Mouse (Mus musculus) layer of hippocampus, adult 11-12 months (tissue): Measurements from ENCODE around the gene Arl4d.
"Not testable (repeated sequence)": the region's sequence is repeated elsewhere in the genome, so short reads cannot be mapped to it uniquely, and the experiment has no call there.

Source experiments
- DNase-seq: peaks from one replicate; pipeline ENCODE4 v3.0.0; 2022; ENCODE audit warnings: low spot score

The Arl4d gene

DNA sequence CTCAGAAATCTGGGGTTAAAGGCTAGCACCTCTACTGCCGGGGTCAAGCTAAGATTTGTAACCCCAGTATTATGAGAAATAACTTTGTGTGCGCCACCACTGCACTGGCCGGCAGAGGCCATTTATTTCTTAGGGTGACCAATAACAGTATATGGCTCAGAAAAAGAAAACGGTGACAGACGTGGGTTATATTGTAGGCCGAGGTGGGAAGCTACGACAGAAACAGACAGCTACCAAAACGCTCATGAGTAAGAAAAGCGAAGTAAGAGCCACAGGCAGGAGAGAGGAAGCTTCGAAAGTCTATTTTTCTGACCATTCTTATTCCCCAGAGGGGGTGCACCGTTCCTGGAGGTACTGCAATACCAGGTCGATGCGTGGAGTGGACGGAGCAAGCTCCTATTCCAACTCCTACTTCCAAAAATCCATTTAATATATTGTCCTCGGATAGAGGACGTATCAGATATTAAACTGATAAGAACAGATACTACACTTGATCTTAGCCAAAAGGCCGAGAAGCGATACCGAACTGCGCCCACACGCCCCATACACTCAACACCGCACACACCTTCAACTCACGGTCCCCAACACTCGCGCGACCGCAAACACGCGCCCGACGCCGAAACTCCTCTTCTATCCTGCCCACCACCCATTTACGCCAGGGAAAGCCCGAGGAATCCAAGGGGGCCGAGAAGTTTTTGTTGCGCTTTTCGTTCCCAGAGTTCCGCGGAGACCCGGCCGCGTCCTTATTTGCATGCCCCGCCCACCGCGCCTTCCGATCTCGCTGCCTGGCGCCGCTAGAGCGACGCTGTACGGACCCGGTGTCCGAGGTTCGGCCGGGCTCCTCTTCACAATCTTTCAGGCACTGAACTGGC is 19.7 kb upstream of the Arl4d start:
- peak; percentile 66 for DNase-seq

DNA sequence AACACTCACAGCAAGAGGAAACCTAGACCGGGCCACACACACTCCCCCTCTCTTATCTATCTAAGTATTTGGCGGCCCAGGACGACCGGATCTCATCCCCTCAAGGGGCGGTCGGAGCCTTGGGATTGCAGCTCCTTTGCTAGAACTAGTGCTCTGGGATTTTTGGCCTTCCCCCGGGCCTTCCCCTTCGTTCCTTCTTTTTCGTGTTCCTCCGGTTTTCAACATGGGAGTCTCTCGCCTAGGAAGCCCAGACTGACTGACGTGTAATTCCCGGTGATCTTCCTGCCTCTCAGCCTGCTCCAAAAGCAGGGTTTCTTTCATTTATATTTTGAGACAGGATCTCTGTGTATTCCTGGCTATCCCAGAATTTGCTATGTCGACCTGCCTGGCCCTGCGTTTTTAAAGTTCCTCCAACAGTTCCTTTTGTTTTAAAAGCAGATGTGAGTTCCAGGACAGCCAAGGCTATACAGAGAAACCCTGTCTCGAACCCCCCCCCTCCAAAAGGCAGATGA is 19.0 kb upstream of the Arl4d start:
- DNase-seq = not testable (repeated sequence)

GRCm38 (mm10) chr11:101647093-101647492 is 18.2 kb upstream of the Arl4d start:
- DNase-seq = not testable (repeated sequence)

- no peak for DNase-seq
These were observed 9.0 kb upstream of the Arl4d start for GRCm38 (mm10) chr11:101656356-101656755.

DNA sequence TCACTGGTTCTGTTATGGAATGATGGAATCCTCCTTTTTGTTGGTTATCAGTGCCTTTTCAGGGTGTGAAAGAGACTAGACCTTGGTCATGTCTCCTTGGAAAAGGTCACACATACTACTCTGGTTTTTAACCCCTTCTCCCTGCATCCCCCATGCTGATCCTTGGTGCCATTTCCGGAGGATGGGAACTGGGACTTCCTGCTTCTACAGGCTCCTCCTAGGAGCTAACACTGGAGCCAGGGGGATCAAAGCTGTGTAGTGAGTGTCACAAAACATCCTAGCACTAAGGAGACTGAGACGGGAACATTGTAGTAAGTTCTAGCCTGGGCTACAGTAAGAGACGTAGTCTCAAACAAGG is 7.8 kb upstream of the Arl4d start:
- no peak for DNase-seq

- DNase-seq = peak; percentile 85
These were observed 7.2 kb upstream of the Arl4d start for GRCm38 (mm10) chr11:101657886-101658750.

DNA sequence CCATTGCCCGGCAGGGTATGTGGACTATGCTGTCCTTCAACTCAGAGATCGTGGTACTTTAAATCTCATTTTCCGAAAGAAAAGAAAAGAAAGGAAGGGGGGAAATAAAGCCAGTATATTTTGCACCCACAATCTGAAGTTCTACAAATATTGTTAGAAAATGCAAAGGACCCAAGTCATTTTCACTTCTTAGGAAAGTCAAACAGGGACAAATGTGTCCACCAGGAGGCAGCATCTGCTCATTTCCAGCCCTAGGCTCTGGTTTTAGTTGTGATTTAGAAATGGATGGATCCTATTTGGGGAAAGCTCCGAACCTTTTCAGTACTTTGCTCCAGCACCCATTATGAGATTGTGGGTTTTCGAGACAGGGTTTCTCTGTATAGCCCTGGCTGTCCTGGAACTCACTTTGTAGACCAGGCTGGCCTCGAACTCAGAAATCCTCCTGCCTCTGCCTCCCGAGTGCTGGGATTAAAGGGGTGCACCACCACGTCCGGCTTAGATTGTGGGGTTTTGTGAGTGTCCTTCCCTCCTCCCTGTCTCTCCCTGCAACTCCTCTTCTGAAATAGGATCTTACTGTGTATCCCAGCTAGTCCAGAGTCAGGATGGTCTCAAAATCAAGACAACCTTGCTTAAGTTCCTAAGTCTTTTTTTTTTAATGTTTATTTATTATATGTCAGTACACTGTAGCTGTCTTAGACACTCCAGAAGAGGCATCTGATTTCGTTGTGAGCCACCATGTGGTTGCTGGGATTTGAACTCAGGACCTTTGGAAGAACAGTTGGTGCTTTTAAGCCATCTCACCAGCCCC is 6.4 kb upstream of the Arl4d start:
- DNase-seq = peak; percentile 71

DNA sequence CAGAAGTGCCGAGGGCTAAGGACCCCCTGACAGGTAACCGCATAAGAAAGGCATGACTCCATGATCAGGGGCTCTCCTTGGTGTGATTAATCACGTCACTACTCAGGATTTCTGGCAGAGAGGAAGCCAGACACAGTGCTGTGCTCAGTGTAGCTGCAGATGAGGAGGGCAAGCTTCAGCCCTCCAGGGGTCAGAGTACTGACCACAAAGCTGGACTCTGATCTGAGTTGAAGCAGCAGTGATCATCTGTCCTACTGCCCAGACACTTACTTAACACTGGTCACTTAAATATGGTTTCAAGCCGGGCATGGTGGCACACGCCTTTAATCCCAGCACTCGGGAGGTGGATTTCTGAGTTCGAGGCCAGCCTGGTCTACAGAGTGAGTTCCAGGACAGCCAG is 4.2 kb upstream of the Arl4d start:
- no peak for DNase-seq

GRCm38 (mm10) chr11:101661786-101662185 is 3.6 kb upstream of the Arl4d start:
- DNase-seq = no peak

DNA sequence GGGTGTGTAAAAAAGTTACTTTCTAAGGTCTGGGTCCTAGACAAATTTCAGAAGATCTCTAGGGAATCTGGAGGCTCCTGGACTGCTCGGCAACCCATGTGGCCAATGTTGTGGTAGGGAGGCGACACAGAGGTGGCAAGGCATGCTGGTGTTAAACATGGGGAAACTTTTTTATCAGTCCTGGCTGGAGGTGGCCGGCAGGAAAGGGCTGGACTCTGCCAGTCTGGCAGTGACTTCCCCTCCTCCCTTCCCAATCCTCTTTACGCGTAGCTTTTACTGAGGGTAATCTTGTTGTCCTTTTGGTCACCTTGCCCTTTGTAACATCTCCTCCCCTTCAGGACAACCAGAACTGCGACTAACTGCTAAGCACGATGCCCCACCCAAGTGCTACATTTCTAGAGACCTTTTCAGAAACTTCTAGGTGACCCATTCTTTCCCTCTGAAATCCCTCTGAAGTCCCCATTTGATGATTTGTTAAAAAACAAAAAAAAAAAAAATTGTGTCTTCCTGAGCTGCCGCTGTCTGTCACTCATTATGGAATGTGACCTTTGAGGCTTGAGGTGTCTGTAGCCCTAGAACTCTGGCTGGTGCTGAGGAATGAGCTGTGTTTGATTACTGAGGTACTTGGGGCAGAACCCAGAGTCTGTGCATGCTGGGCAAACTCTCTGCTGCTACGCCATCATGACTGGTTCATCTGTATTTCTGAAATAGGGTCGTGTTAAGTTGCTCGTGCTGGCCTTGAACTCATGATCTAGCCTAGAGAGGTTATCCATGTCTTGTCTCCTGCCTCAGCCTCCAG is 1.9 kb upstream of the Arl4d start:
- no peak for DNase-seq

- no peak for DNase-seq
These were observed 273 bp downstream of the Arl4d start for GRCm38 (mm10) chr11:101665636-101665992.

DNA sequence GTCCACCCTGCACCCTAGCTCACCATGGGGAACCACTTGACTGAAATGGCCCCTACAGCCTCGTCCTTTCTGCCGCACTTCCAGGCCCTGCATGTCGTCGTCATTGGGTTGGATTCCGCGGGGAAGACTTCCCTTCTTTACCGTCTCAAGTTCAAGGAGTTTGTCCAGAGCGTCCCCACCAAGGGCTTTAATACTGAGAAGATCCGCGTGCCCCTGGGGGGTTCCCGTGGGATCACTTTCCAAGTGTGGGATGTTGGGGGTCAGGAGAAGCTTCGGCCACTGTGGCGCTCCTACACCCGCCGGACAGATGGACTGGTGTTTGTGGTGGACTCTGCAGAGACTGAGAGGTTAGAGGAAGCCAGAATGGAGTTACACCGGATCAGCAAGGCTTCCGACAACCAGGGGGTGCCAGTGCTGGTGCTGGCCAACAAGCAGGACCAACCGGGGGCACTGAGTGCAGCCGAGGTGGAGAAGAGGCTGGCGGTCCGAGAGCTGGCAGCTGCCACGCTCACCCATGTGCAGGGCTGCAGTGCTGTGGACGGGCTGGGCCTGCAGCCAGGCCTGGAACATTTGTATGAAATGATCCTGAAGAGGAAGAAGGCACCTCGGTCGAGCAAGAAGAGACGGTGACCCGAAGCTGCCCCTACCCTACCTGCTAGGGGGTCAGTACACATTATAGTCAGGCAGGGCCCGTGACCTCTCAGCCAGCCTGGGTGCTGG is 1.4 kb downstream of the Arl4d start:
- no peak for DNase-seq

DNA sequence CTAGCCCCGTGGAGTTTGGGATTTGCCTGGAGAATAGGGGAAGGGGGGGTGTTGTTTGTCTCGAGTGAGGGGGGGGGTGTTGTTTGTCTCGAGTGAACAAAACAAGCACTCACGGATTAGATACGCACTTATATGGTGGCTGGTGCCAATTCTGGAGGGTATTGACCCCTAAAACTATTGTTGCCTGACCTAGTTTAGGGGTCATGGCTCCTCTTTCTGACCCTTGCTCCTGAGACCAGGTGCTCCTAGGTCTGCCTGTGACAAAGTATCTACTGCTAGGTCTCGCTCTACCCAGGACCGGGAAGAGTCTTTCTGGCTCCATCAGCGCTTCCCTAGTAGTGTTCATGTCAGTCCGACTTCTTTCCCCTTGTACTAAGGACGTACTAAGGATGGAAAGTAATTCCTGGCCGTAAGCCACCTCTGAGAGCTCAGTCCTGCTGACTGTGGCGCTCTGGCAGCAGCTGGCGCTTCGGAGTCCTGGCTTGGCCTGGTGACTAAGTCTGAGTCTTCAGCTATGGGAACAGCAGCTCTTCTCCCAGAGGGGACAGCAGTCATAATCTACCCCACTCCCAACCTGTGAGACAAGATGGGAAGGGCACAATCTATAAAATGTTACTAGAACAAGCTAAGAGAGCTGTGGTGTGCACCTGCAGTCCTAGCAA is 2.7 kb downstream of the Arl4d start:
- DNase-seq = peak; percentile 53

GRCm38 (mm10) chr11:101668546-101669261 is 3.4 kb downstream of the Arl4d start:
- no peak for DNase-seq

DNA sequence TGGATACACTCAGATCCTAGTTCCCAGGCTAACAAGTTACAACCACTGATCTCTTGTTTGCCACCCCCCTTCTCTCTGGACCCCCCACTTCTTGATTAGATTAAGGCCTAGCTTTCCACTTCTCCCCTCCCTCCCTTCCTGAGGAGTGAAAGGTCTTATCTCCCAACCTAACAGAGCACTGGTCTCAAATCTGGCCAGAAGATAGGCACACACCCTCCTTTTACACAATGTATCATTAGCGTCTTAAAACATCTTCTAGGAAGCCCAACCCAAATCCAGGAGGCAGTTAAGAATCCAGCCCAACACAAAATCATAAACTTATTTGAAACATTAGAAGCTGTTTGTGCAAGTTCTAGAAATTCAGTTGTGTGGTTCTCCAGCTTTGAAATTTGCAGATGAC is 5.0 kb downstream of the Arl4d start:
- DNase-seq = no peak

DNA sequence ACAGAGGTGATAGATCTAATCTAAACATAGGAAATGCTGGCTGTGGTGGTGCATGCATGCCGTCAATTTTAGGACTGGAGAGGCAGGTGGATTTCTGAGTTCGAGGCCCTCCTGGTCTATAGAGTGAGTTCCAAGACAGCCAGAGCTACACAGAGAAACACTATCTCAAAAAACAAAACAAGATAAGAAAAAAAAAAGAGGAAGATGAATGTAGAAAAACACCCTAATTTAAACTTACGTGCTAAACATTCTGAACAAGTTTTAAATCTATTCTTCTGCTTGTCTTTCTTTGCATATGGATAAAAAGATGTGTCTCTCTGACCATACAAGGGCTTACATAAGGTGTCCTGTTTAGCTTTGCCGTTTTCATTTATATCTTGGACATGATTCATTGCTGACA is 5.9 kb downstream of the Arl4d start:
- DNase-seq = no peak

DNA sequence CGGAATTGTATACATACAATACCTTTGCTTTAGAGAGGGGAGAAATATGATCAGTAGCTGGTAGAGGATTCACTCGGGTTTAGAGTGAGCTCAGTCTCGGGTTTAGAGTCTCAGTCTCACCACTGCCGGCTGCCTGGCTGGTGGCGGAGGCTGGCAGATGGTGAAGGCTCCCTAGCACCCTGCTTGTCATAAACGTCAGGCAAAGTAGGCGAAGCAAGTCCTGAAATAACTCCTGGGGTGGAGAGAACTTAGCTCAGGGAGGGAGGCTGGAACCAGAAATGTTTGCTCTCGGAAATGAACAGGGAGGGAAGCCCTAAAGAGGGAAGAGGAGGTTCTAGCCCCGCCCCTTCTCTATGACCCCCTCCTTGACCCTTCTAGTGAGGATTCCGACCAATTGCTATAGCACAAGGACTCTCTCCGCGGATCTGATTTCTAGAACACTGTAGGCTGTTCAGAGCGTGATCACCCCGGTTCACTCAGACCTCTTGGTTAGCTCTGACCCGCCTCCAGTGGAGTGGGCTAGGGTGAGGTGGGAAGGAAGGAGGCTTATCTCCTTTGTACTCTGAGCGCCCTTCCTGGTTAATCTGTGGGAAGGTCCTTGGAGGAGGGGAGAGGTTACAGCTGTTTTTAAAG is 7.8 kb downstream of the Arl4d start:
- peak; percentile 62 for DNase-seq

DNA sequence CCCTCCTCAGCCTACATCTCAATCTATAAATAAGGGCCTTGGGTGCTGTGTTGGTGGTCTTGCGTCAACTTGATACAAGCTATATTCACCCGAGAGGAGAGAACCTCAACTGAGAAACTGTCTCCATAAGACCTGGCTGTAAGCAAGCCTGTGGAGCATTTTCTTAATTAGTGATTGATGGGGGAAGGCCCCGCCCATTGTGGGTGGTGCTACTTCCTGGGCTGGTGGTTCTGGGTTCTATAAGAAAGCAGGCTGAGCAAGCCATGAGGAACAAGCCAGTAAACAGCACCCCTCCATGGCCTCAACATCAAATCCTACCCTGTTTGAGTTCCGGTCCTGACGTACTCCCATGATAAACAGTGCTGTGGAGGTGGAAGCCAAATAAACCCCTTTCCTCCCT is 8.8 kb downstream of the Arl4d start:
- DNase-seq = no peak

DNA sequence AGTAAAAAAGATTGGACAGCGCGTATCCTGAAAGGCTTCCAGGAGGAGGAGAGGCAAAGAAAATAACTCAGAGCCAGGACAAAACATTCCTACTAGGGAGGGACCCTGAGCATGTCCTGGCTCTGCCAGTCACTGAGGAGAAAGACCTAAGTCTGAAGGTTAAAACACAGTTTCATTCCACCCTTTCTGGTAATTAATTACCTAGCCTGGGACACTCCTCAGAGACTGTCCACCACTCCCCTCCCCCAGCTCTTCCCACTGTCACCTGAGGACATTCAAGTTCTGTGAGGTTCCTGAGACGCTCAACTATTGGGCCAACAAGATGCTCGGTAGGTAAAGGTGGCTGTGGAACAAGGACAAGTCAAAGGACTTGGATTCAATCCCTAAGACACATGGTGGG is 10.0 kb downstream of the Arl4d start:
- no peak for DNase-seq
